9 mouse cellular contexts compared by ENCODE assay signal in genomic region chr13:40723598-40723920, GRCm38 (mm10). TPM values are rescaled to one million over a fixed set of nuclear protein-coding genes. Genes with fewer than 3 reads are reported as not detected.
DNase-seq lines count a peak whose midpoint lies in the region; ATAC-seq and TF ChIP-seq lines count a peak whose summit lies in the region.
"Had no signal": no experiment of that assay in that cellular context is flagged by ENCODE, and none has a peak within 500 bp of the region (broad histone marks: within the 10 kb centered on the region; RNA-seq: fewer than 3 reads in every experiment).

No protein-coding gene starts in this region.

- no peaks in the 10 kb centered on the region for H3K4me1 ChIP-seq in heart, embryonic 13.5 days
- H3K4me1 ChIP-seq in ES-Bruce4 (ENCODE audit: control insufficient read depth, insufficient read depth, low read length): peaks cover 2% of the 10 kb centered on the region
- peaks cover 20% of the 10 kb centered on the region for H3K4me1 ChIP-seq in hindbrain, embryonic 10.5 days (replicated peaks)

- no peak for TF ChIP-seq CTCF in ES-Bruce4 (IDR thresholded peaks at IDR 0.05; ENCODE audit: low read depth, low read length)

- no peak overlapping the region for H3K27ac ChIP-seq in heart, embryonic 13.5 days (replicated peaks)
- H3K27ac ChIP-seq in ES-Bruce4 (ENCODE audit: insufficient read depth, low read length) (no peak overlapping the region), macrophage (no peak overlapping the region)
- peak overlapping the region; percentile 74; the same call in 1 of the 2 replicates for H3K27ac ChIP-seq in hindbrain, embryonic 10.5 days

- H3K27me3 ChIP-seq in heart, embryonic 13.5 days (replicated peaks): peaks cover 83% of the 10 kb centered on the region
- peaks cover 14% of the 10 kb centered on the region for H3K27me3 ChIP-seq in ES-Bruce4 (ENCODE audit: control insufficient read depth, insufficient read depth, low read length, poor library complexity, severe bottlenecking)
- H3K27me3 ChIP-seq in hindbrain, embryonic 10.5 days (ENCODE audit: insufficient read depth, poor library complexity, severe bottlenecking): peaks cover 97% of the 10 kb centered on the region

- no peak for TF ChIP-seq POLR2A in ES-Bruce4 (IDR thresholded peaks at IDR 0.05; ENCODE audit: insufficient read depth, low read length)

- DNase-seq in heart, adult 11 months: no peak
- DNase-seq in hindbrain, embryonic 10.5 days (ENCODE audit: low spot score): no peak
- DNase-seq in adrenal gland, postnatal 14 days: no peak
- no peak for DNase-seq in left cerebral cortex, adult 9 months (ENCODE audit: low spot score in 2 of 2)

- 10% methylated on average over 5 of the region's 5 CpGs for WGBS in heart, embryonic 13.5 days
- WGBS in hindbrain, embryonic 10.5 days: 6% methylated on average over 5 of the region's 5 CpGs
- 44% methylated on average over 5 of the region's 5 CpGs for WGBS in macrophage (ENCODE audit: missing documents)

- H3K9ac ChIP-seq in heart, embryonic 13.5 days: no peak overlapping the region
- H3K9ac ChIP-seq in ES-Bruce4 (ENCODE audit: low read depth, poor library complexity, severe bottlenecking): peak overlapping the region; percentile 34

- H3K79me2 ChIP-seq in macrophage (ENCODE audit: inconsistent target): no peaks in the 10 kb centered on the region

- no peak for ATAC-seq in heart, embryonic 13.5 days (ENCODE audit: extremely low read depth, insufficient number of reproducible peaks, low FRiP score, low TSS enrichment)
- no peak for ATAC-seq in CD4-positive, CD25-positive, alpha-beta regulatory T cell, adult 4 months

- TF ChIP-seq EP300 in ES-Bruce4 (IDR thresholded peaks at IDR 0.05; ENCODE audit: insufficient read depth, low read depth, low read length): no peak

- no peaks in the 10 kb centered on the region for H3K9me3 ChIP-seq in heart, embryonic 13.5 days
- no peaks in the 10 kb centered on the region for H3K9me3 ChIP-seq in ES-Bruce4 (replicated peaks; ENCODE audit: control insufficient read depth, insufficient read depth, low read length, poor library complexity, severe bottlenecking)
- no peaks in the 10 kb centered on the region for H3K9me3 ChIP-seq in hindbrain, embryonic 10.5 days

- peak overlapping the region; percentile 85 for H3K4me2 ChIP-seq in heart, embryonic 13.5 days

- H3K4me3 ChIP-seq in heart, embryonic 13.5 days: peak overlapping the region; percentile 59
- H3K4me3 ChIP-seq in ES-Bruce4 (ENCODE audit: low read depth, low read length): peak overlapping the region; percentile 79
- peak overlapping the region; percentile 64 for H3K4me3 ChIP-seq in hindbrain, embryonic 10.5 days
- peak overlapping the region; percentile 29 for H3K4me3 ChIP-seq in macrophage (ENCODE audit: inconsistent target)

- no peaks in the 10 kb centered on the region for H3K36me3 ChIP-seq in heart, embryonic 13.5 days
- H3K36me3 ChIP-seq in ES-Bruce4 (ENCODE audit: control insufficient read depth, insufficient read depth, low read length, poor library complexity, severe bottlenecking) (no peaks in the 10 kb centered on the region), macrophage (ENCODE audit: inconsistent target) (no peaks in the 10 kb centered on the region)
- no peaks in the 10 kb centered on the region for H3K36me3 ChIP-seq in hindbrain, embryonic 10.5 days

RNA-seq across cellular contexts. Expression of gene Tfap2a, which starts 14.6 kb away (rescaled TPM):
- polyA plus RNA-seq in heart, embryonic 13.5 days (2015; fragmentation: Nextera tagmentation; extraction: Ambion mirVana): 0.09 and 0.16 TPM in 2 replicates
- 1.5 and 1.9 TPM in 2 replicates for polyA plus RNA-seq in ES-Bruce4 (2011; ENCODE audit: insufficient read depth, insufficient read length, low read depth, missing spikeins)
- 6.7 and 13.8 TPM in 2 replicates for polyA plus RNA-seq in hindbrain, embryonic 10.5 days (2016; fragmentation: Nextera tagmentation; extraction: Ambion mirVana)
- total RNA-seq in macrophage (2018; cell fraction: chromatin; rRNA removed): not detected
- total RNA-seq in macrophage (2018; cell fraction: cytosol; rRNA removed): under 1 TPM in 12 of 26 experiments, not detected in 14; 0.03 to 0.13 (median 0.07) TPM
- not detected for total RNA-seq in macrophage (2018; cell fraction: nucleus; rRNA removed)
- polyA plus RNA-seq in macrophage (2018): 0.10 TPM in 1 of 3 replicates, not detected in the others
- under 1 TPM in 1 of 2 experiments, not detected in 1; 0.20 TPM for polyA plus RNA-seq in CD4-positive, CD25-positive, alpha-beta regulatory T cell, adult 4 months (2017; shearing (Covaris generic))
- 0.30 and 0.38 TPM in 2 replicates for total RNA-seq in adrenal gland, postnatal 14 days (2021)
- total RNA-seq: hematopoietic stem cell, adult 5-6 weeks had no signal

Comparison
In these comparisons a context has a peak if more than half of its experiments do, and no peak if none do; other contexts are left out.
1. H3K4me3 ChIP-seq: peak in every context shown above with its lines; median percentile 79 in ES-Bruce4; 64 in hindbrain, embryonic 10.5 days; 59 in heart, embryonic 13.5 days; 29 in macrophage.